Mouse (Mus musculus): ENCODE results near the gene Gatad1. TPM values are rescaled to one million over a fixed set of nuclear protein-coding genes. Genes with fewer than 3 reads are reported as not detected.

Gatad1 gene
- 56.0 and 59.3 TPM in 2 replicates for polyA plus RNA-seq (2015; fragmentation: Nextera tagmentation; extraction: Ambion mirVana)

GRCm38 (mm10) chr5:3657085-3657484, at the start of gene Gatad1:
Gene Gatad1 (minus strand): TSS chr5:3657185.
- Histone ChIP-seq H3K27ac (no peak within 1 kb of the TSS), H3K27me3 (replicated peaks) (no peaks in the 10 kb centered on the region), H3K4me3 (replicated peaks) (no peak within 1 kb of the TSS), H3K9me3 (no peaks in the 10 kb centered on the region), H3K9ac (no peak within 1 kb of the TSS), H3K4me2 (no peak within 1 kb of the TSS), H3K4me1 (no peaks in the 10 kb centered on the region), H3K36me3 (no peaks in the 10 kb centered on the region)
- WGBS = 77% methylated on average over 5 of the region's 5 CpGs
- ATAC-seq (ENCODE audit: insufficient read depth, low FRiP score, low read depth) = no peak

- ATAC-seq (ENCODE audit: insufficient read depth, low FRiP score, low read depth) = no peak
- peaks cover 14% of the 10 kb centered on the region; the same call in 1 of the 2 replicates for H3K36me3 ChIP-seq
- no peak overlapping the region for H3K27ac ChIP-seq
- 87% methylated on average over 4 of the region's 4 CpGs for WGBS
- H3K4me3 ChIP-seq (replicated peaks) = no peak overlapping the region
- H3K9ac ChIP-seq = no peak overlapping the region
- H3K4me1 ChIP-seq = no peaks in the 10 kb centered on the region
- H3K4me2 ChIP-seq = no peak overlapping the region
- no peaks in the 10 kb centered on the region for H3K27me3 ChIP-seq (replicated peaks)
- no peaks in the 10 kb centered on the region for H3K9me3 ChIP-seq
These were observed 45.2 kb upstream of the Gatad1 start for GRCm38 (mm10) chr5:3702180-3702579.

GRCm38 (mm10) chr5:3700025-3700424, 43.0 kb upstream of the Gatad1 start:
- no peak overlapping the region for H3K4me3 ChIP-seq (replicated peaks)
- no peak overlapping the region for H3K4me2 ChIP-seq
- H3K27ac ChIP-seq = no peak overlapping the region
- H3K27me3 ChIP-seq (replicated peaks) = no peaks in the 10 kb centered on the region
- peaks cover 18% of the 10 kb centered on the region; the same call in 1 of the 2 replicates for H3K36me3 ChIP-seq
- ATAC-seq (ENCODE audit: insufficient read depth, low FRiP score, low read depth) = no peak
- no peaks in the 10 kb centered on the region for H3K4me1 ChIP-seq
- WGBS = 88% methylated on average over 5 of the region's 5 CpGs
- no peak overlapping the region for H3K9ac ChIP-seq
- no peaks in the 10 kb centered on the region for H3K9me3 ChIP-seq

DNA sequence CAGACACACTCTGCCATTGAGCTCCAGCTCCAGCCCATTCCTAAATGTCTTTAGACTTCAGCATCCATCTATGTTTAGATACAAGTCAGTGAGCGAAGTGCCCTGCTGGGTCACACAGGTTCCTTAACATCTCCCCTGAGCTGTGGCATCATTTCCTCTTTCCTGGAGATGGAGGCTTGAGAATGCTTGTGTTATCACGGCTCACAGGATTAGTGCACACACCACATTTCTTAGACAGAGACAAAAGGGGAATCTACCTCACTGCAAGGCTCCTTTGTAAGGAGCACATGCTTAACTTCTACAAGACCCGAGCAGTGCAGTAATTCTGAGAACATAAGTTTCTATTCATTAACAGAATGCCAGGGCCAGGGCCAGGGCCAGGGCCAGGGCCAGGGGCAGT, 39.0 kb upstream of the Gatad1 start:
- Histone ChIP-seq H3K9ac (no peak overlapping the region), H3K36me3 (peaks cover 19% of the 10 kb centered on the region), H3K4me1 (no peaks in the 10 kb centered on the region), H3K4me2 (no peak overlapping the region), H3K27me3 (replicated peaks) (no peaks in the 10 kb centered on the region), H3K4me3 (replicated peaks) (no peak overlapping the region), H3K27ac (no peak overlapping the region), H3K9me3 (no peaks in the 10 kb centered on the region)
- 75% methylated on average over 3 of the region's 3 CpGs for WGBS
- no peak for ATAC-seq (ENCODE audit: insufficient read depth, low FRiP score, low read depth)

DNA sequence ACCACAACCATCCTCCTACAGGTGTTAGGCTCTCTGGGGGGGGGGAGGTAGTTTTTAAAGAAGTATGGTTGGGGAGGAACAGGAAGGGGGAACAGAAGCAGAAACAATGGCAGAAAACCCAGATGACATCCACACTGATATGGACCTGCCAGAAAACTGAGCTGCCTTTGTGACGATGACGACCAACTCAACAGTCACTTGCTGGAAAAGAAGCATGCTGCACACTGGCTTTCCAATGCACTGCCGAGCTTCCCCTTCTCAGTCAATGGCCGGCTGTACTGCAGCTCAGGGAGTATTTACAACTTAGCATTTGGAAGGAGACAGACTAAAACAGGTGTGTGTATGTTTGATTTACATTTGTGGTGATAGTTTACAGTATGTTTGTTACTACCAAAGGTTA, 38.2 kb upstream of the Gatad1 start:
- H3K4me1 ChIP-seq = no peaks in the 10 kb centered on the region
- H3K9me3 ChIP-seq = no peaks in the 10 kb centered on the region
- no peaks in the 10 kb centered on the region for H3K27me3 ChIP-seq (replicated peaks)
- no peak overlapping the region for H3K27ac ChIP-seq
- H3K36me3 ChIP-seq = peaks cover 19% of the 10 kb centered on the region
- no peak overlapping the region for H3K4me2 ChIP-seq
- no peak for ATAC-seq (ENCODE audit: insufficient read depth, low FRiP score, low read depth)
- H3K4me3 ChIP-seq (replicated peaks) = no peak overlapping the region
- WGBS = 86% methylated on average over 4 of the region's 4 CpGs
- H3K9ac ChIP-seq = no peak overlapping the region

DNA sequence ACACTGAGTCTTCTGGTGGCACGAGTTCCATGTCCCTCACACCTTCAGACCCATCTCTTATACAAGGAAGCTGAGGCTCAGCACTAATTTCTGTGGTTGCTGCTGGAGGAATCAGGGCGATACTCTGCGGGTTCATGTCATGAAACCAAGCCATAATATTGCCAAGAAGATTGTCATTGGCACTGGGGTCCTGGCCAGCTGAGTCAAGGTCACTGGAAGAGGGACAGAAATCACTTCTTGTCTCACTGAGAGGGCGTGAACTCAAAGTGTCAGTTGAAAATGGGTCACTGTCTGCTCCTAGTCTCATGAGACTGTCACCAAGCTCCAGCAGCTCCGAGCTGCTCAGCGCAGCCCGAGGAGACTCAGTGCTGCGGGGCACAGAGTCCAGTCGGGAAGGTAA, 36.0 kb upstream of the Gatad1 start:
- Histone ChIP-seq H3K4me1 (no peaks in the 10 kb centered on the region), H3K27ac (no peak overlapping the region), H3K36me3 (peaks cover 15% of the 10 kb centered on the region), H3K27me3 (replicated peaks) (no peaks in the 10 kb centered on the region), H3K9me3 (no peaks in the 10 kb centered on the region), H3K4me3 (replicated peaks) (no peak overlapping the region), H3K9ac (no peak overlapping the region), H3K4me2 (no peak overlapping the region)
- no peak for ATAC-seq (ENCODE audit: insufficient read depth, low FRiP score, low read depth)
- 95% methylated on average over 9 of the region's 9 CpGs for WGBS

DNA sequence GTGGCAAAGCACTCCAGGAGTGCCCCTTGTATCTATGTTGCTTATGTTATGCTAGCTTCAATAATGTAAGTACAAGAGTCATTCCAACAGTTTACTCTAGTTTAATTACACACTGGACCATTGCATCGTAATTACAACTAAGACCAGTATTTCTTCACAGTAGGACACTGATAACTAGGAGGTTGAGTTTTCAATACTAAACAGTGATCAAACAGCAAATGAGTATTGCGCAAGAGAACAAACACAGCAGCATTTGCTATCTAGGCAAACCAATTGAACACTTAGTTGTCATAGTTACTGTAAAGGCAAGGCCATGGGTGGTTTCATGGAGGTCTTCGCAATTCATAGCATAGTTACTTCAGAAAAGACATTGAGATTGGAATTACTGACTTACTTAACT, 34.3 kb upstream of the Gatad1 start:
- Histone ChIP-seq H3K9ac (no peak overlapping the region), H3K27me3 (replicated peaks) (no peaks in the 10 kb centered on the region), H3K4me1 (no peaks in the 10 kb centered on the region), H3K4me3 (replicated peaks) (no peak overlapping the region), H3K9me3 (no peaks in the 10 kb centered on the region), H3K36me3 (peaks cover 15% of the 10 kb centered on the region), H3K27ac (no peak overlapping the region), H3K4me2 (no peak overlapping the region)
- no peak for ATAC-seq (ENCODE audit: insufficient read depth, low FRiP score, low read depth)
- 94% methylated on average over 3 of the region's 3 CpGs for WGBS

DNA sequence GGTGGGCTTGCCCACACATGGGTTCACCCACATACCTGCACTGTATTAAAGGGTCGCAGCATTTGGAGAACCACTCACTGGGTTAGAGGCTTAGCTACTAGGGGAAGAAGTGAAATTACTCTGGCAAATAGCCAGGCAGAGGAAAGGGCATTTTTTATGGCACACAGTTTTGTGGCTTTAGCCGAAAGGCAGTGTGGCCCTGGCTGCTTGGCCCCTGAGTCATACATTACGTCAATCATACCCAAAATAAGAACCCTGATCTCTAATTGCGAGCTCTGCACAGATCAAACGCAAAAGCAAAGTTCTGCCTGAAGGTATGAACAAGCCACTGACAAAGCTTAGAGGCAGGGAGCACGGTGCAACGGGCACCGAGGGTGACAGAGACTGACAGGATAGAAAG, 31.3 kb upstream of the Gatad1 start:
- H3K36me3 ChIP-seq = peaks cover 7% of the 10 kb centered on the region; the same call in 1 of the 2 replicates
- H3K4me2 ChIP-seq = no peak overlapping the region
- no peak overlapping the region for H3K9ac ChIP-seq
- 88% methylated on average over 8 of the region's 8 CpGs for WGBS
- no peak overlapping the region for H3K27ac ChIP-seq
- no peak overlapping the region for H3K4me3 ChIP-seq (replicated peaks)
- no peaks in the 10 kb centered on the region for H3K4me1 ChIP-seq
- no peaks in the 10 kb centered on the region for H3K27me3 ChIP-seq (replicated peaks)
- no peak for ATAC-seq (ENCODE audit: insufficient read depth, low FRiP score, low read depth)
- H3K9me3 ChIP-seq = no peaks in the 10 kb centered on the region

- Histone ChIP-seq H3K4me3 (replicated peaks) (no peak overlapping the region), H3K4me1 (no peaks in the 10 kb centered on the region), H3K36me3 (no peaks in the 10 kb centered on the region), H3K27ac (no peak overlapping the region), H3K9ac (no peak overlapping the region), H3K27me3 (replicated peaks) (no peaks in the 10 kb centered on the region), H3K9me3 (no peaks in the 10 kb centered on the region), H3K4me2 (no peak overlapping the region)
- no peak for ATAC-seq (ENCODE audit: insufficient read depth, low FRiP score, low read depth)
- 77% methylated on average over 6 of the region's 6 CpGs for whole genome bisulfite sequencing
These were observed 13.1 kb upstream of the Gatad1 start for GRCm38 (mm10) chr5:3669938-3670554.

DNA sequence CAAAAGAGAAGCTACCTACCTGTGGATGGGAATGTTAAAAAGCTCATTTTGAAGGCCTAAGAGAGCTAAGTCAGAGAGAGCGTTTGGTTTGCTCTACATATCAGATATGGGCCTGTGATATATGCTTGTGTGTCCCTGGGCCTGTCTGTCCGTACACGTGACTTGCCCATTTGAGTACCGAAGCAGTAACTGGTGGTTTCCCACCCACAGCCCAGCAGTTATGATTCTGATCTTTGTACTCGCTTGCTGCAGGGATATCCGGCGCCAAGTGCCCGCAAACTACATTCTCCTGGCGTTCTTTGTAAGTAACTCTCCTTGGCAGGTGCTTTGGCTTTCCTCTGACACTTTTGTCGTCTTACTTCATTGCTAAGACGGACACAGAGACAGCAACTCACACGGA, 9.6 kb upstream of the Gatad1 start:
- no peaks in the 10 kb centered on the region for H3K36me3 ChIP-seq
- no peak overlapping the region for H3K4me2 ChIP-seq
- H3K9me3 ChIP-seq = no peaks in the 10 kb centered on the region
- no peak overlapping the region for H3K9ac ChIP-seq
- no peaks in the 10 kb centered on the region for H3K27me3 ChIP-seq (replicated peaks)
- H3K27ac ChIP-seq = no peak overlapping the region
- no peak overlapping the region for H3K4me3 ChIP-seq (replicated peaks)
- no peaks in the 10 kb centered on the region for H3K4me1 ChIP-seq
- ATAC-seq (ENCODE audit: insufficient read depth, low FRiP score, low read depth) = no peak
- WGBS = 86% methylated on average over 12 of the region's 12 CpGs

DNA sequence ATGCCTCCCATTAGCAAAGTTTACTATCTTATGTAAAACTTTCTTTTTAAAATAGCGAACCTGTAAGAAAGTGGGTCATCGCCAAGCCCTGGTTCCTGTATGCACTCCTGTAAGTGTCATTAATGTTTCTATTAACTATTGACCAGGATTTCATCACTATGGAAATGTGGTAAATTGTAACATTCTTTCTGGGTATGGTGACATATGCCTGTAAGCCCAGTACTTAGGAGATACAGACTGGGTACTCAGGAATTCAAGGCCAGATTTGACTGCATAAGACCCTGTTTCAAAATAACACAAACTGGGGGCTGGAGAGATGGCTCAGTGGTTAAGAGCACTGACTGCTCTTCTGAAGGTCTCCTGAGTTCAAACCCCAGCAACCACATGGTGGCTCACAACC, 8.2 kb upstream of the Gatad1 start:
- Histone ChIP-seq H3K4me1 (no peaks in the 10 kb centered on the region), H3K4me3 (replicated peaks) (no peak overlapping the region), H3K36me3 (no peaks in the 10 kb centered on the region), H3K27me3 (replicated peaks) (no peaks in the 10 kb centered on the region), H3K27ac (no peak overlapping the region), H3K9ac (no peak overlapping the region), H3K9me3 (no peaks in the 10 kb centered on the region), H3K4me2 (no peak overlapping the region)
- no peak for ATAC-seq (ENCODE audit: insufficient read depth, low FRiP score, low read depth)
- WGBS = 85% methylated on average over 2 of the region's 2 CpGs

DNA sequence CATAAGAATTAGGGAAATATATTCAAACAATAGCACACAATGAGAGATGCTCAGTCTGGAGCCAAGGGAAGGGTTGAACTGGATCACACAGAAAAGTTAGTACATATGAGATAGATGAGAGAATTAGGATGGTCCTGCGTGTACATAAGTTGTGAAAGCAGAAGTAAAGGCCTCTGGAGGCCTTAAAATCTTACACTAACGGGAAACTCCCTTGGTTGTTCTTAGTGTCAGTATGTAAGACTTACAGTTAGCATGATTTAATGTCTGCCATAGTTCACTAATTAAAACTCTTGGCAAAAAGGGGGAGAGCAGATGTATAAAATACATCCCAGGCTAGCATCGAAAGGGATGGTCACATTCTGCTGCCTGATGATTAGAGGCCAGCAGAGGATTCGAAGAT, 3.2 kb downstream of the Gatad1 start:
- no peak for ATAC-seq (ENCODE audit: insufficient read depth, low FRiP score, low read depth)
- 81% methylated on average over 4 of the region's 4 CpGs for WGBS
- Histone ChIP-seq H3K4me3 (replicated peaks) (no peak overlapping the region), H3K4me2 (no peak overlapping the region), H3K36me3 (no peaks in the 10 kb centered on the region), H3K27ac (no peak overlapping the region), H3K9ac (no peak overlapping the region), H3K9me3 (no peaks in the 10 kb centered on the region), H3K27me3 (replicated peaks) (no peaks in the 10 kb centered on the region), H3K4me1 (no peaks in the 10 kb centered on the region)
